Mouse (Mus musculus): ENCODE data around the gene Arrdc2. TPM values are rescaled to one million over a fixed set of nuclear protein-coding genes. Genes with fewer than 3 reads are reported as not detected.

Gene Arrdc2
- polyA plus RNA-seq (2014; fragmentation: Nextera tagmentation; extraction: Ambion mirVana), result 5.1 and 5.3 TPM in 2 replicates

GRCm38 (mm10) chr8:70839408-70840351 lies at the start of gene Arrdc2:
Gene Arrdc2 (minus strand): TSS chr8:70839720.
- Histone ChIP-seq H3K9ac (replicated peaks; ENCODE audit: low read length) (peak within 1 kb of the TSS; percentile 75), H3K4me3 (ENCODE audit: low read depth, low read length) (peak within 1 kb of the TSS; percentile 66), H3K36me3 (replicated peaks; ENCODE audit: control insufficient read depth, insufficient read depth, low read depth, low read length) (no peaks in the 10 kb centered on the region), H3K27me3 (ENCODE audit: control insufficient read depth, insufficient read depth, low read length) (no peaks in the 10 kb centered on the region), H3K4me1 (ENCODE audit: control insufficient read depth, insufficient read depth, low read length) (no peaks in the 10 kb centered on the region; the same call in 1 of the 2 replicates), H3K9me3 (replicated peaks; ENCODE audit: control insufficient read depth, low read length) (no peaks in the 10 kb centered on the region), H3K4me2 (ENCODE audit: low read depth, low read length) (peak within 1 kb of the TSS; percentile 91), H3K27ac (replicated peaks; ENCODE audit: low read depth, low read length) (no peak within 1 kb of the TSS)
- WGBS, result 2% methylated on average over 55 of the region's 55 CpGs
- ATAC-seq (replicated peaks; ENCODE audit: insufficient number of reproducible peaks, low FRiP score, low TSS enrichment, low read depth), result peak; percentile 93
- peak; percentile 100 for DNase-seq (ENCODE audit: low spot score)

GRCm38 (mm10) chr8:70887669-70888068 lies 48.1 kb upstream of the Arrdc2 start:
- H3K27ac ChIP-seq (replicated peaks; ENCODE audit: low read depth, low read length), result no peak overlapping the region
- 3% methylated on average over 15 of the region's 18 CpGs for WGBS
- H3K27me3 ChIP-seq (ENCODE audit: control insufficient read depth, insufficient read depth, low read length), result peaks cover 19% of the 10 kb centered on the region
- DNase-seq (ENCODE audit: low spot score) (peak; percentile 49), ATAC-seq (replicated peaks; ENCODE audit: insufficient number of reproducible peaks, low FRiP score, low TSS enrichment, low read depth) (no peak)
- H3K4me3 ChIP-seq (ENCODE audit: low read depth, low read length), result no peak overlapping the region
- H3K4me2 ChIP-seq (ENCODE audit: low read depth, low read length), result no peak overlapping the region
- no peaks in the 10 kb centered on the region for H3K9me3 ChIP-seq (replicated peaks; ENCODE audit: control insufficient read depth, low read length)
- H3K4me1 ChIP-seq (ENCODE audit: control insufficient read depth, insufficient read depth, low read length), result peaks cover 8% of the 10 kb centered on the region; the same call in 1 of the 2 replicates
- no peak overlapping the region for H3K9ac ChIP-seq (replicated peaks; ENCODE audit: low read length)
- H3K36me3 ChIP-seq (replicated peaks; ENCODE audit: control insufficient read depth, insufficient read depth, low read depth, low read length), result no peaks in the 10 kb centered on the region

DNA sequence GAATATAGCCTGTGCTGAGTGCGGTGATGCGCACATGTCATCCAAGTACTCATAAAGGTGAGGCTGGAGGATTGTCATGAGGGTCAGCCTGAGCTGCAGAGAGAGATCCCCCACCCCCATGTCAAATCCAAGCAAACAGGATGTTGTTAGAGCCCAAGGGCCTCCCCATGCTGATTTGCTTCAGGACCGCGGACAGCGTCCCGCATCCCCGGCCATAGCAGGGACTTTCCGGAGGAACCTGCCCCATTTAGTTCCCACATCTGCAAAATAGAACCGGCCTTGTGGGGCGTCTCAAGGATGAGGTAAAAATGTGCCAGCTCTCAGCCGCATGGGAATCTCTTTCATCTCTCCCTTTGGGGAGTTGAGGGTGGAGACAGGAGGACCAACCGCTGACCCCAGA lies 46.1 kb upstream of the Arrdc2 start:
- WGBS, result 14% methylated on average over 12 of the region's 12 CpGs
- H3K27me3 ChIP-seq (ENCODE audit: control insufficient read depth, insufficient read depth, low read length), result no peaks in the 10 kb centered on the region
- no peaks in the 10 kb centered on the region for H3K36me3 ChIP-seq (replicated peaks; ENCODE audit: control insufficient read depth, insufficient read depth, low read depth, low read length)
- H3K9ac ChIP-seq (replicated peaks; ENCODE audit: low read length), result no peak overlapping the region
- no peak for ATAC-seq (replicated peaks; ENCODE audit: insufficient number of reproducible peaks, low FRiP score, low TSS enrichment, low read depth)
- no peak overlapping the region for H3K4me3 ChIP-seq (ENCODE audit: low read depth, low read length)
- H3K27ac ChIP-seq (replicated peaks; ENCODE audit: low read depth, low read length), result no peak overlapping the region
- H3K4me1 ChIP-seq (ENCODE audit: control insufficient read depth, insufficient read depth, low read length), result no peaks in the 10 kb centered on the region
- H3K4me2 ChIP-seq (ENCODE audit: low read depth, low read length), result no peak overlapping the region
- no peaks in the 10 kb centered on the region for H3K9me3 ChIP-seq (replicated peaks; ENCODE audit: control insufficient read depth, low read length)
- DNase-seq (ENCODE audit: low spot score), result peak; percentile 66

DNA sequence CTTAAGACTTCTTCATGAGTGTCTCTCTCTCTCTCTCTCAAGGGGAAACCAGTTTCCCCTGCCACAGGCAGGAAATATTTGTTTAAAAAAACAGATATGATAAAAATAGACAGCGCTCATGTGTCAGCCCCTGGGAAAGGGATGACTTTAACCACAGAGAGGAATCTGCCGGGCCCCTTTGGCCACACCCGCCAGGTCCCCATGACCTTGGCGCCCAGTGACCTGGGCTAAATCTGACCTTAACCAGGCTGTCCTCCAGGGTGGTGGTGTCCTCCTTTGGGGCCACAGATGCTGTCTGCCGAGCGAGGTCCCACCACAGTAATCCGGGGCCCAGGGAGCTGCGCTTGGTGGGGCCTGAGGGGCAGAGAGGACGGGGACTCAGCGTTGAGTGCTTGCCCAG lies 45.2 kb upstream of the Arrdc2 start:
- Histone ChIP-seq H3K27ac (replicated peaks; ENCODE audit: low read depth, low read length) (no peak overlapping the region), H3K9ac (replicated peaks; ENCODE audit: low read length) (no peak overlapping the region), H3K4me3 (ENCODE audit: low read depth, low read length) (no peak overlapping the region), H3K27me3 (ENCODE audit: control insufficient read depth, insufficient read depth, low read length) (no peaks in the 10 kb centered on the region), H3K36me3 (replicated peaks; ENCODE audit: control insufficient read depth, insufficient read depth, low read depth, low read length) (no peaks in the 10 kb centered on the region), H3K9me3 (replicated peaks; ENCODE audit: control insufficient read depth, low read length) (no peaks in the 10 kb centered on the region), H3K4me2 (ENCODE audit: low read depth, low read length) (no peak overlapping the region), H3K4me1 (ENCODE audit: control insufficient read depth, insufficient read depth, low read length) (no peaks in the 10 kb centered on the region)
- DNase-seq (ENCODE audit: low spot score) (no peak), ATAC-seq (replicated peaks; ENCODE audit: insufficient number of reproducible peaks, low FRiP score, low TSS enrichment, low read depth) (no peak)
- WGBS, result 84% methylated on average over 10 of the region's 10 CpGs

DNA sequence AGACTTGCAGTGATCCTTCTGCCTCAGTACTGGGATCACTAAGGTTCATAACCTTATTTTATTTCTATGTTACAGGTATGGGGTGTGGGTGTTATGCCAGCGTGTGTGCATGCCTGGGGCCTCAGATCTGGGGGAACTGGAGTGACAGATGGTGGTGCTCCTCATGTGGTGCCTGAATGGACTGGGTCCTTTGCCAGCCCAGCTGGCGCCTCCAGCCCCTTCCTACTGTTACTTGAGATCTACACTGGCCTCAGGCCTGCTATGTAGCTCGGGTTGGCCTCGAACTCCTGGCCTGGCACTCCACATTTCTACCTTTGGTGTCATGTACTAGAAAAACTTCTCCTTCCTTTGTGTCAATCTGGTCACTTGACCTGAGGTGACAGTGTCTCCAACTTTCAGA lies 44.7 kb upstream of the Arrdc2 start:
- WGBS, result 81% methylated on average over 4 of the region's 4 CpGs

GRCm38 (mm10) chr8:70880546-70880945 lies 41.0 kb upstream of the Arrdc2 start:
- H3K9ac ChIP-seq (replicated peaks; ENCODE audit: low read length), result no peak overlapping the region
- H3K27me3 ChIP-seq (ENCODE audit: control insufficient read depth, insufficient read depth, low read length), result no peaks in the 10 kb centered on the region
- H3K36me3 ChIP-seq (replicated peaks; ENCODE audit: control insufficient read depth, insufficient read depth, low read depth, low read length), result no peaks in the 10 kb centered on the region
- ATAC-seq (replicated peaks; ENCODE audit: insufficient number of reproducible peaks, low FRiP score, low TSS enrichment, low read depth) (no peak), DNase-seq (ENCODE audit: low spot score) (peak; percentile 12)
- 31% methylated on average over 11 of the region's 11 CpGs for WGBS
- H3K4me2 ChIP-seq (ENCODE audit: low read depth, low read length), result no peak overlapping the region
- H3K4me3 ChIP-seq (ENCODE audit: low read depth, low read length), result no peak overlapping the region
- H3K27ac ChIP-seq (replicated peaks; ENCODE audit: low read depth, low read length), result no peak overlapping the region
- H3K4me1 ChIP-seq (ENCODE audit: control insufficient read depth, insufficient read depth, low read length), result no peaks in the 10 kb centered on the region
- H3K9me3 ChIP-seq (replicated peaks; ENCODE audit: control insufficient read depth, low read length), result no peaks in the 10 kb centered on the region

More for the DNA sequence above, 44.7 kb upstream of the Arrdc2 start:
- Histone ChIP-seq H3K9ac (replicated peaks; ENCODE audit: low read length) (no peak overlapping the region), H3K9me3 (replicated peaks; ENCODE audit: control insufficient read depth, low read length) (no peaks in the 10 kb centered on the region), H3K4me1 (ENCODE audit: control insufficient read depth, insufficient read depth, low read length) (no peaks in the 10 kb centered on the region), H3K4me3 (ENCODE audit: low read depth, low read length) (no peak overlapping the region), H3K27me3 (ENCODE audit: control insufficient read depth, insufficient read depth, low read length) (no peaks in the 10 kb centered on the region), H3K36me3 (replicated peaks; ENCODE audit: control insufficient read depth, insufficient read depth, low read depth, low read length) (no peaks in the 10 kb centered on the region), H3K27ac (replicated peaks; ENCODE audit: low read depth, low read length) (no peak overlapping the region), H3K4me2 (ENCODE audit: low read depth, low read length) (no peak overlapping the region)
- DNase-seq (ENCODE audit: low spot score) (no peak), ATAC-seq (replicated peaks; ENCODE audit: insufficient number of reproducible peaks, low FRiP score, low TSS enrichment, low read depth) (no peak)

GRCm38 (mm10) chr8:70880126-70880525 lies 40.6 kb upstream of the Arrdc2 start:
- H3K9me3 ChIP-seq (replicated peaks; ENCODE audit: control insufficient read depth, low read length), result no peaks in the 10 kb centered on the region
- DNase-seq (ENCODE audit: low spot score), result no peak
- H3K36me3 ChIP-seq (replicated peaks; ENCODE audit: control insufficient read depth, insufficient read depth, low read depth, low read length), result no peaks in the 10 kb centered on the region
- H3K27me3 ChIP-seq (ENCODE audit: control insufficient read depth, insufficient read depth, low read length), result no peaks in the 10 kb centered on the region
- H3K4me2 ChIP-seq (ENCODE audit: low read depth, low read length), result no peak overlapping the region
- no peak overlapping the region for H3K4me3 ChIP-seq (ENCODE audit: low read depth, low read length)
- ATAC-seq (replicated peaks; ENCODE audit: insufficient number of reproducible peaks, low FRiP score, low TSS enrichment, low read depth), result no peak
- H3K4me1 ChIP-seq (ENCODE audit: control insufficient read depth, insufficient read depth, low read length), result no peaks in the 10 kb centered on the region
- WGBS, result 6% methylated on average over 4 of the region's 4 CpGs
- no peak overlapping the region for H3K9ac ChIP-seq (replicated peaks; ENCODE audit: low read length)
- H3K27ac ChIP-seq (replicated peaks; ENCODE audit: low read depth, low read length), result no peak overlapping the region

DNA sequence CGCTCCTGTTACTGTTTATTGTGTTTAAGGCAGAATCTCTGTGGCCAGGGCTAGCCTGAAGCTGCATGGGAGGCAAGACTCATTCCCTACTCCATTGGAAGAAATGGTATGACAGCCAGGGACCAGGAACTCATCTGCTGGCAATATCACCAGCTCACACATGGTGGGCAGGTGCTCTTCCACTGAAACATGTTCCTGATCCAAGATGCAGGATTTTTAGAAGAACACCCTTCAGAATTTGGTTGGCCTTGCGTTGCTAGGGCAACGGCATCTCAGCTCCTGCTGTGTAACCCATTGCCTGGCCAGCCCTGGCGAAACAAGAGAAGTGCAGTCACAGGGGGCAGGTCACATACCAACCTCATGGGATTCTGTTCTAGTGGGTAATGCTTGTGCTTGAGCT lies 40.0 kb upstream of the Arrdc2 start:
- H3K4me3 ChIP-seq (ENCODE audit: low read depth, low read length), result no peak overlapping the region
- DNase-seq (ENCODE audit: low spot score) (no peak), ATAC-seq (replicated peaks; ENCODE audit: insufficient number of reproducible peaks, low FRiP score, low TSS enrichment, low read depth) (no peak)
- WGBS, result 56% methylated on average over 4 of the region's 4 CpGs
- no peak overlapping the region for H3K27ac ChIP-seq (replicated peaks; ENCODE audit: low read depth, low read length)
- no peaks in the 10 kb centered on the region for H3K36me3 ChIP-seq (replicated peaks; ENCODE audit: control insufficient read depth, insufficient read depth, low read depth, low read length)
- H3K4me2 ChIP-seq (ENCODE audit: low read depth, low read length), result no peak overlapping the region
- no peaks in the 10 kb centered on the region for H3K9me3 ChIP-seq (replicated peaks; ENCODE audit: control insufficient read depth, low read length)
- no peak overlapping the region for H3K9ac ChIP-seq (replicated peaks; ENCODE audit: low read length)
- H3K4me1 ChIP-seq (ENCODE audit: control insufficient read depth, insufficient read depth, low read length), result no peaks in the 10 kb centered on the region
- no peaks in the 10 kb centered on the region for H3K27me3 ChIP-seq (ENCODE audit: control insufficient read depth, insufficient read depth, low read length)
